Mouse (Mus musculus) neural tube, embryonic 11.5 days (tissue): ENCODE measurements around the gene Ankrd53. TPM values are rescaled to one million over a fixed set of nuclear protein-coding genes. Genes with fewer than 3 reads are reported as not detected.

Experiments
- ATAC-seq: fragments of 200-750 bp; cut with Nextera tagmentation; 2 replicates; pipeline ENCODE4 v1.8.0; 2017; ENCODE audit warnings: moderate number of reproducible peaks, mild to moderate bottlenecking, moderate TSS enrichment, moderate library complexity; ENCODE audit not compliant: insufficient read depth, low FRiP score, low TSS enrichment
- DNase-seq: peaks from one replicate; pipeline ENCODE4 v3.0.0-alpha.2; 2015; ENCODE audit warnings: low spot score
- H3K27ac ChIP-seq: fragments of 300-500 bp; sonication (generic); 2 replicates; pipeline ENCODE4 v1.5.1; 2014; ENCODE audit warnings: low read depth, mild to moderate bottlenecking, low read length
- H3K27me3 ChIP-seq: fragments of 300-500 bp; sonication (generic); 2 replicates; pipeline ENCODE4 v1.6.1; 2014; ENCODE audit warnings: mild to moderate bottlenecking, low read length, mixed read lengths; ENCODE audit not compliant: control insufficient read depth, insufficient read depth
- H3K36me3 ChIP-seq: fragments of 300-500 bp; sonication (generic); 2 replicates; pipeline ENCODE4 v1.6.1; 2014; ENCODE audit warnings: mild to moderate bottlenecking, low read length, moderate library complexity, mixed read lengths; ENCODE audit not compliant: control insufficient read depth, insufficient read depth
- H3K4me1 ChIP-seq: fragments of 300-500 bp; sonication (generic); 2 replicates; pipeline ENCODE4 v1.6.1; 2014; ENCODE audit warnings: low read length, mixed read lengths; ENCODE audit not compliant: control insufficient read depth, insufficient read depth
- H3K4me2 ChIP-seq: fragments of 300-500 bp; sonication (generic); 2 replicates; pipeline ENCODE4 v1.6.1; 2014; ENCODE audit warnings: low read depth, mild to moderate bottlenecking, moderate library complexity
- H3K4me3 ChIP-seq: fragments of 300-500 bp; sonication (generic); 2 replicates; pipeline ENCODE4 v1.5.1; 2014; ENCODE audit warnings: low read depth, low read length
- H3K9ac ChIP-seq: fragments of 300-500 bp; sonication (generic); 2 replicates; pipeline ENCODE4 v1.6.1; 2014; ENCODE audit warnings: mild to moderate bottlenecking, low read length
- H3K9me3 ChIP-seq: fragments of 300-500 bp; sonication (generic); 2 replicates; pipeline ENCODE4 v1.6.1; 2016; ENCODE audit warnings: low read length; ENCODE audit not compliant: control insufficient read depth
- WGBS: fragments of 180-500 bp; shearing (Covaris S2); extraction: QIAGEN DNeasy Blood & Tissue Kit; methylation state at CpG from one replicate; pipeline ENCODE4 v1.1.7; 2014; 5-methylcytosine and 5-hydroxymethylcytosine counted together
- polyA plus RNA-seq: library from polyadenylated mRNA; unstranded; fragments of >200 nt; fragmentation: Nextera tagmentation; extraction: Ambion mirVana; gene quantifications from 2 replicates; pipeline ENCODE4 v1.2.1, GENCODE M21; 2014

Ankrd53 gene
- polyA plus RNA-seq, result 0.26 TPM in 1 of 2 replicates, not detected in the other

GRCm38 (mm10) chr6:83762344-83762743 lies at the start of gene Ankrd53:
Ankrd53 (plus strand) TSS chr6:83762644.
- Histone ChIP-seq H3K27me3 (peaks cover 47% of the 10 kb centered on the region), H3K4me3 (peak within 1 kb of the TSS; percentile 15), H3K36me3 (no peaks in the 10 kb centered on the region), H3K4me2 (peak within 1 kb of the TSS; percentile 44), H3K4me1 (peaks cover 6% of the 10 kb centered on the region), H3K9me3 (no peaks in the 10 kb centered on the region), H3K27ac (no peak within 1 kb of the TSS), H3K9ac (no peak within 1 kb of the TSS)
- ATAC-seq (no peak), DNase-seq (no peak)
- WGBS, result 17% methylated on average over 6 of the region's 6 CpGs

GRCm38 (mm10) chr6:83713271-83714136 lies 48.9 kb upstream of the Ankrd53 start:
- peaks cover 6% of the 10 kb centered on the region; the same call in 1 of the 2 replicates for H3K4me1 ChIP-seq
- no peak overlapping the region for H3K9ac ChIP-seq
- under 1% methylated on average over 12 of the region's 12 CpGs for WGBS
- DNase-seq, result peak; percentile 19
- no peaks in the 10 kb centered on the region for H3K36me3 ChIP-seq
- H3K4me2 ChIP-seq, result no peak overlapping the region
- ATAC-seq, result no peak
- no peaks in the 10 kb centered on the region for H3K9me3 ChIP-seq
- H3K27me3 ChIP-seq, result peaks cover 97% of the 10 kb centered on the region
- no peak overlapping the region for H3K27ac ChIP-seq
- no peak overlapping the region for H3K4me3 ChIP-seq

- Histone ChIP-seq H3K4me3 (no peak overlapping the region), H3K9ac (no peak overlapping the region), H3K9me3 (no peaks in the 10 kb centered on the region), H3K36me3 (no peaks in the 10 kb centered on the region), H3K27ac (no peak overlapping the region), H3K27me3 (peaks cover 96% of the 10 kb centered on the region), H3K4me2 (no peak overlapping the region), H3K4me1 (peaks cover 6% of the 10 kb centered on the region; the same call in 1 of the 2 replicates)
- DNase-seq (peak; percentile 54), ATAC-seq (no peak)
- 1% methylated on average over 34 of the region's 34 CpGs for WGBS
Measured at GRCm38 (mm10) chr6:83714221-83715123, 48.0 kb upstream of the Ankrd53 start.

GRCm38 (mm10) chr6:83715461-83716196 lies 46.8 kb upstream of the Ankrd53 start:
- Histone ChIP-seq H3K9me3 (no peaks in the 10 kb centered on the region), H3K4me2 (no peak overlapping the region), H3K36me3 (no peaks in the 10 kb centered on the region), H3K27me3 (peaks cover 96% of the 10 kb centered on the region), H3K4me3 (no peak overlapping the region), H3K27ac (no peak overlapping the region), H3K9ac (no peak overlapping the region), H3K4me1 (peaks cover 6% of the 10 kb centered on the region; the same call in 1 of the 2 replicates)
- WGBS, result under 1% methylated on average over 30 of the region's 30 CpGs
- ATAC-seq (no peak), DNase-seq (peak; percentile 54)

GRCm38 (mm10) chr6:83717026-83717425 lies 45.4 kb upstream of the Ankrd53 start:
- DNase-seq (no peak), ATAC-seq (no peak)
- Histone ChIP-seq H3K9ac (no peak overlapping the region), H3K27me3 (peaks cover 96% of the 10 kb centered on the region), H3K9me3 (no peaks in the 10 kb centered on the region), H3K4me2 (no peak overlapping the region), H3K4me1 (no peaks in the 10 kb centered on the region), H3K36me3 (no peaks in the 10 kb centered on the region), H3K4me3 (no peak overlapping the region), H3K27ac (no peak overlapping the region)
- WGBS, result 0% methylated on average over 8 of the region's 8 CpGs

GRCm38 (mm10) chr6:83722526-83722925 lies 39.9 kb upstream of the Ankrd53 start:
- H3K4me3 ChIP-seq, result no peak overlapping the region
- H3K27me3 ChIP-seq, result peaks cover 56% of the 10 kb centered on the region
- H3K4me2 ChIP-seq, result no peak overlapping the region
- DNase-seq, result no peak
- no peaks in the 10 kb centered on the region for H3K36me3 ChIP-seq
- H3K4me1 ChIP-seq, result no peaks in the 10 kb centered on the region
- ATAC-seq, result no peak
- no peaks in the 10 kb centered on the region for H3K9me3 ChIP-seq
- H3K27ac ChIP-seq, result no peak overlapping the region
- 22% methylated on average over 6 of the region's 6 CpGs for WGBS
- no peak overlapping the region for H3K9ac ChIP-seq

- DNase-seq, result no peak
- Histone ChIP-seq H3K9ac (no peak overlapping the region), H3K36me3 (no peaks in the 10 kb centered on the region), H3K4me2 (no peak overlapping the region), H3K4me1 (no peaks in the 10 kb centered on the region), H3K4me3 (no peak overlapping the region), H3K27ac (no peak overlapping the region), H3K27me3 (peaks cover 11% of the 10 kb centered on the region), H3K9me3 (no peaks in the 10 kb centered on the region)
- no peak for ATAC-seq
- 45% methylated on average over 4 of the region's 4 CpGs for WGBS
Measured at GRCm38 (mm10) chr6:83727178-83727577, 35.3 kb upstream of the Ankrd53 start.

GRCm38 (mm10) chr6:83728488-83728887 lies 34.0 kb upstream of the Ankrd53 start:
- H3K27me3 ChIP-seq, result 0 out of 2 replicates have a peak, but pooled peaks cover 1% of the 10 kb centered on the region
- no peak overlapping the region for H3K4me2 ChIP-seq
- WGBS, result 86% methylated on average over 3 of the region's 3 CpGs
- no peaks in the 10 kb centered on the region for H3K36me3 ChIP-seq
- no peaks in the 10 kb centered on the region for H3K4me1 ChIP-seq
- H3K9ac ChIP-seq, result no peak overlapping the region
- DNase-seq, result no peak
- no peak for ATAC-seq
- H3K9me3 ChIP-seq, result no peaks in the 10 kb centered on the region
- no peak overlapping the region for H3K4me3 ChIP-seq
- no peak overlapping the region for H3K27ac ChIP-seq
